In genomic region chr11:6000961-6001682, GRCm38 (mm10) we compare ENCODE assay signal across 7 mouse cellular contexts. TPM values are rescaled to one million over a fixed set of nuclear protein-coding genes. Genes with fewer than 3 reads are reported as not detected.
DNase-seq lines count a peak whose midpoint lies in the region; ATAC-seq and TF ChIP-seq lines count a peak whose summit lies in the region.

No protein-coding gene starts in this region.

- no peak for ATAC-seq in midbrain, embryonic 14.5 days (ENCODE audit: low FRiP score, low TSS enrichment)
- peak; percentile 3; the same call in 1 of the 2 replicates for ATAC-seq in heart, embryonic 12.5 days (ENCODE audit: insufficient number of reproducible peaks, low FRiP score)
- ATAC-seq in stomach, postnatal 0 days (ENCODE audit: low FRiP score, low TSS enrichment): no peak; the same call in 1 of the 2 replicates
- no peak for ATAC-seq in erythroid progenitor cell, adult 5-6 weeks (replicated peaks; ENCODE audit: low FRiP score, poor library complexity, severe bottlenecking)

- TF ChIP-seq CTCF in stomach, postnatal 0 days (IDR thresholded peaks at IDR 0.05; ENCODE audit: low read depth): no peak

- peaks cover 27% of the 10 kb centered on the region for H3K27me3 ChIP-seq in midbrain, embryonic 10.5 days (ENCODE audit: low read depth, poor library complexity, severe bottlenecking)
- H3K27me3 ChIP-seq in midbrain, embryonic 14.5 days (ENCODE audit: control insufficient read depth, insufficient read depth, low read length): no peaks in the 10 kb centered on the region
- H3K27me3 ChIP-seq in heart, embryonic 12.5 days (replicated peaks): peaks cover 12% of the 10 kb centered on the region
- peaks cover 20% of the 10 kb centered on the region for H3K27me3 ChIP-seq in limb, embryonic 10.5 days (ENCODE audit: low read depth, poor library complexity, severe bottlenecking)
- H3K27me3 ChIP-seq in stomach, postnatal 0 days (ENCODE audit: control insufficient read depth, insufficient read depth, low read length): no peaks in the 10 kb centered on the region

- WGBS in midbrain, embryonic 10.5 days: 83% methylated on average over 14 of the region's 14 CpGs
- WGBS in midbrain, embryonic 14.5 days: 81% methylated on average over 14 of the region's 14 CpGs
- 51% methylated on average over 14 of the region's 14 CpGs for WGBS in heart, embryonic 12.5 days
- 83% methylated on average over 14 of the region's 14 CpGs for WGBS in limb, embryonic 10.5 days
- WGBS in stomach, postnatal 0 days: 76% methylated on average over 14 of the region's 14 CpGs

- H3K36me3 ChIP-seq in midbrain, embryonic 10.5 days: no peaks in the 10 kb centered on the region
- H3K36me3 ChIP-seq in midbrain, embryonic 14.5 days (ENCODE audit: control insufficient read depth, insufficient read depth, low read length): no peaks in the 10 kb centered on the region
- H3K36me3 ChIP-seq in heart, embryonic 12.5 days: no peaks in the 10 kb centered on the region
- H3K36me3 ChIP-seq in limb, embryonic 10.5 days: no peaks in the 10 kb centered on the region
- H3K36me3 ChIP-seq in stomach, postnatal 0 days (ENCODE audit: control insufficient read depth, insufficient read depth, low read length): no peaks in the 10 kb centered on the region

- H3K4me3 ChIP-seq in midbrain, embryonic 10.5 days: no peak overlapping the region
- no peak overlapping the region for H3K4me3 ChIP-seq in midbrain, embryonic 14.5 days (replicated peaks; ENCODE audit: low read depth, low read length)
- no peak overlapping the region for H3K4me3 ChIP-seq in heart, embryonic 12.5 days
- H3K4me3 ChIP-seq in limb, embryonic 10.5 days: no peak overlapping the region
- no peak overlapping the region for H3K4me3 ChIP-seq in stomach, postnatal 0 days (ENCODE audit: low read depth, low read length)

- H3K9me3 ChIP-seq in midbrain, embryonic 10.5 days (replicated peaks): no peaks in the 10 kb centered on the region
- no peaks in the 10 kb centered on the region for H3K9me3 ChIP-seq in midbrain, embryonic 14.5 days (ENCODE audit: control insufficient read depth, low read length)
- H3K9me3 ChIP-seq in heart, embryonic 12.5 days (replicated peaks): no peaks in the 10 kb centered on the region
- H3K9me3 ChIP-seq in limb, embryonic 10.5 days (replicated peaks): no peaks in the 10 kb centered on the region
- H3K9me3 ChIP-seq in stomach, postnatal 0 days (ENCODE audit: control insufficient read depth, low read length): no peaks in the 10 kb centered on the region

- peak overlapping the region; percentile 83 for H3K27ac ChIP-seq in midbrain, embryonic 10.5 days (replicated peaks)
- no peak overlapping the region for H3K27ac ChIP-seq in midbrain, embryonic 14.5 days (replicated peaks; ENCODE audit: low read depth, low read length)
- peak overlapping the region; percentile 97 for H3K27ac ChIP-seq in heart, embryonic 12.5 days (ENCODE audit: poor library complexity, severe bottlenecking)
- H3K27ac ChIP-seq in limb, embryonic 10.5 days: peak overlapping the region; percentile 78
- H3K27ac ChIP-seq in stomach, postnatal 0 days (replicated peaks): peak overlapping the region; percentile 35

- no peak overlapping the region for H3K9ac ChIP-seq in midbrain, embryonic 14.5 days (replicated peaks; ENCODE audit: low read length)
- peak overlapping the region; percentile 49 for H3K9ac ChIP-seq in heart, embryonic 12.5 days
- H3K9ac ChIP-seq in stomach, postnatal 0 days (ENCODE audit: low read length): no peak overlapping the region

- H3K4me1 ChIP-seq in midbrain, embryonic 10.5 days: peaks cover 22% of the 10 kb centered on the region
- peaks cover 8% of the 10 kb centered on the region; the same call in 1 of the 2 replicates for H3K4me1 ChIP-seq in midbrain, embryonic 14.5 days (ENCODE audit: control insufficient read depth, insufficient read depth, low read length)
- H3K4me1 ChIP-seq in heart, embryonic 12.5 days (replicated peaks): peaks cover 52% of the 10 kb centered on the region
- H3K4me1 ChIP-seq in limb, embryonic 10.5 days: peaks cover 27% of the 10 kb centered on the region
- peaks cover 8% of the 10 kb centered on the region for H3K4me1 ChIP-seq in stomach, postnatal 0 days (replicated peaks; ENCODE audit: control insufficient read depth, insufficient read depth)

- DNase-seq in midbrain, embryonic 10.5 days (ENCODE audit: low spot score): no peak
- no peak for DNase-seq in midbrain, embryonic 14.5 days
- no peak for DNase-seq in limb, embryonic 10.5 days (ENCODE audit: low spot score)
- DNase-seq in stomach, postnatal 0 days (ENCODE audit: low spot score): no peak
- DNase-seq in c-Kit-positive CD71-positive TER-119-positive erythroid progenitor cells, embryonic 14.5 days (ENCODE audit: low spot score): no peak

- no peak overlapping the region for H3K4me2 ChIP-seq in midbrain, embryonic 14.5 days (ENCODE audit: low read length)
- peak overlapping the region; percentile 5 for H3K4me2 ChIP-seq in heart, embryonic 12.5 days
- no peak overlapping the region for H3K4me2 ChIP-seq in stomach, postnatal 0 days (replicated peaks; ENCODE audit: low read depth)

- TF ChIP-seq EP300 in stomach, postnatal 0 days (optimal IDR thresholded peaks at IDR 0.05): no peak

RNA-seq across cellular contexts. Expression of gene Ykt6, which starts 45.6 kb away (rescaled TPM):
- 54.5 and 60.4 TPM in 2 replicates for polyA plus RNA-seq in midbrain, embryonic 10.5 days (2016; fragmentation: Nextera tagmentation; extraction: Ambion mirVana)
- 40.5 and 57.6 TPM in 2 replicates for polyA plus RNA-seq in midbrain, embryonic 14.5 days (2014; fragmentation: Nextera tagmentation; extraction: Ambion mirVana)
- polyA plus RNA-seq in heart, embryonic 12.5 days (2016; fragmentation: Nextera tagmentation; extraction: Ambion mirVana): 41.6 and 42.0 TPM in 2 replicates
- 55.5 and 65.5 TPM in 2 replicates for polyA plus RNA-seq in limb, embryonic 10.5 days (2016; fragmentation: Nextera tagmentation; extraction: Ambion mirVana)
- 47.0 and 47.7 TPM in 2 replicates for polyA plus RNA-seq in stomach, postnatal 0 days (2015; fragmentation: Nextera tagmentation; extraction: Ambion mirVana)
- total RNA-seq in erythroid progenitor cell, adult 5-6 weeks (2015; ENCODE audit: low replicate concordance): 8.3 and 10.9 TPM in 2 replicates
- total RNA-seq in erythroid progenitor cell, adult 5-6 weeks (2017; ENCODE audit: low replicate concordance): 10.6 and 18.4 TPM in 2 replicates

RNA-seq across cellular contexts. Expression of gene Gck, which starts 51.2 kb away (rescaled TPM):
- 2.5 and 2.9 TPM in 2 replicates for polyA plus RNA-seq in midbrain, embryonic 10.5 days (2016; fragmentation: Nextera tagmentation; extraction: Ambion mirVana)
- polyA plus RNA-seq in midbrain, embryonic 14.5 days (2014; fragmentation: Nextera tagmentation; extraction: Ambion mirVana): 5.9 and 9.8 TPM in 2 replicates
- 2.2 and 2.8 TPM in 2 replicates for polyA plus RNA-seq in heart, embryonic 12.5 days (2016; fragmentation: Nextera tagmentation; extraction: Ambion mirVana)
- 0.55 and 1.3 TPM in 2 replicates for polyA plus RNA-seq in limb, embryonic 10.5 days (2016; fragmentation: Nextera tagmentation; extraction: Ambion mirVana)
- 1.9 and 2.0 TPM in 2 replicates for polyA plus RNA-seq in stomach, postnatal 0 days (2015; fragmentation: Nextera tagmentation; extraction: Ambion mirVana)
- not detected in 2 replicates for total RNA-seq in erythroid progenitor cell, adult 5-6 weeks (2015; ENCODE audit: low replicate concordance)
- not detected in 2 replicates for total RNA-seq in erythroid progenitor cell, adult 5-6 weeks (2017; ENCODE audit: low replicate concordance)
